Mouse (Mus musculus) stomach, embryonic 14.5 days (tissue): ENCODE results near the gene Gm20509. TPM values are rescaled to one million over a fixed set of nuclear protein-coding genes. Genes with fewer than 3 reads are reported as not detected.
A peak's percentile ranks its signal among the peaks of the same experiment; 100 is the strongest.

Experiments used
- ATAC-seq: fragments of 200-750 bp; cut with Nextera tagmentation; 2 replicates; pipeline ENCODE4 v1.8.0; 2017; ENCODE audit warnings: low read depth, moderate TSS enrichment; ENCODE audit not compliant: insufficient number of reproducible peaks, insufficient read depth, low FRiP score
- H3K27ac ChIP-seq: fragments of 300-500 bp; sonication (generic); 2 replicates; pipeline ENCODE4 v1.5.1; 2014; ENCODE audit warnings: mild to moderate bottlenecking, low read length, moderate library complexity, mixed read lengths
- H3K27me3 ChIP-seq: fragments of 300-500 bp; sonication (generic); 2 replicates; pipeline ENCODE4 v1.6.1; 2014; ENCODE audit warnings: low read length, control low read depth, mixed read lengths; ENCODE audit not compliant: control insufficient read depth, insufficient read depth
- H3K36me3 ChIP-seq: fragments of 300-500 bp; sonication (generic); 2 replicates; pipeline ENCODE4 v1.6.1; 2014; ENCODE audit warnings: mild to moderate bottlenecking, control low read depth, low read length, moderate library complexity, mixed read lengths; ENCODE audit not compliant: control insufficient read depth, insufficient read depth
- H3K4me1 ChIP-seq: fragments of 300-500 bp; sonication (generic); 2 replicates; pipeline ENCODE4 v1.6.1; 2014; ENCODE audit warnings: low read length, control low read depth, mixed read lengths; ENCODE audit not compliant: control insufficient read depth, insufficient read depth
- H3K4me2 ChIP-seq: fragments of 300-500 bp; sonication (generic); replicated peaks from 2 replicates; pipeline ENCODE4 v1.6.1; 2014; ENCODE audit warnings: low read depth, low read length, control low read depth
- H3K4me3 ChIP-seq: fragments of 300-500 bp; sonication (generic); 2 replicates; pipeline ENCODE4 v1.5.1; 2014; ENCODE audit warnings: low read depth, low read length, control low read depth
- H3K9ac ChIP-seq: fragments of 300-500 bp; sonication (generic); replicated peaks from 2 replicates; pipeline ENCODE4 v1.6.1; 2014; ENCODE audit warnings: low read depth, mild to moderate bottlenecking, control low read depth, low read length, moderate library complexity, mixed read lengths
- H3K9me3 ChIP-seq: fragments of 300-500 bp; sonication (generic); 2 replicates; pipeline ENCODE4 v1.6.1; 2016; ENCODE audit warnings: low read depth, low read length, control low read depth; ENCODE audit not compliant: control insufficient read depth
- WGBS: fragments of 180-500 bp; shearing (Covaris S2); extraction: QIAGEN DNeasy Blood & Tissue Kit; methylation state at CpG from one replicate; pipeline ENCODE4 v1.1.7; 2014; 5-methylcytosine and 5-hydroxymethylcytosine counted together
- polyA plus RNA-seq: library from polyadenylated mRNA; unstranded; fragments of >200 nt; fragmentation: Nextera tagmentation; extraction: Ambion mirVana; gene quantifications from 2 replicates; pipeline ENCODE4 v1.2.1, GENCODE M21; 2014

Gene Gm20509
- polyA plus RNA-seq, 1 experiment from 2014 or later = not detected

DNA sequence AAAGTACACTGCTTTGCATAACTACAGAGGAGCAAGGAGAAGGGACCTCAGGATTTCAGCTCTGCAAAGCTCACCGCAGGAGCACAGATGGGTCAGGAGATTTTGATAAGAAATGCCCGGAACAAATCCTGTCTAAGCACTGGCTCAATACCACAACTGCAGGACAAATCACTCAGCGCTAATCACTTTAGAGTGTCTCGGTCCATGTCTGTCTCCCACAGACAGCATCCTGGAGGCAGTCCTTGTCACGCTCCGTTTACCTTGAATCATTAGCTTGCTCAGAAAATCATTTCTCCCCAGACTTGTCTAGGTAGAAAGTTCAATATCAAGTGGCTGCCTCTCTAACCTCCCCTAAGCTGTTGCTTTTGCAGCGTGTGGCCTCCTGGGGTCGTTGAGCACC lies 27.6 kb downstream of the Gm20509 start:
- Histone ChIP-seq H3K4me2 (no peak overlapping the region), H3K4me1 (no peaks in the 10 kb centered on the region)
- ATAC-seq = no peak

DNA sequence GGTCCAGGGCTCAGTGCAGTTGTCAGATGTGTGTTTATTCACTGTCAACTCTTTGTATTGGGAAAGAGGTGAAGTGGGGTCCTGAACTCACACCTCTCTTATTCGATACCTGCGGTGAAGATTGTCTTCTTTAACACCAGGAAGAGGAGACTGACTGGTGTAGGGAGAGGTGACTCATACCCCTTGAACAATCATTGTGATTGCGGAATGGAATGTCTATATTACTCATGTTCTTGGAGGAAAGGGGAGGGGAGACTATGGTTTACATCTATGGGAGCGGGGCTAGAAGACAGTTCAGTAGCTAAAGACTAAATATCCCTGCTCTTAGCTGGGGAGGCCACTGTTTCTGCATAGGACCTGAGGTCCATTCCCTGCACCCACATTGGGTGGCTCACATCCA lies 28.3 kb downstream of the Gm20509 start:
- H3K4me3 ChIP-seq = no peak overlapping the region
- ATAC-seq = no peak
- no peaks in the 10 kb centered on the region for H3K27me3 ChIP-seq
- H3K9me3 ChIP-seq = no peaks in the 10 kb centered on the region
- no peak overlapping the region for H3K9ac ChIP-seq
- no peak overlapping the region for H3K4me2 ChIP-seq
- H3K27ac ChIP-seq = no peak overlapping the region
- WGBS = 84% methylated on average over 4 of the region's 4 CpGs
- H3K4me1 ChIP-seq = no peaks in the 10 kb centered on the region
- H3K36me3 ChIP-seq = peaks cover 29% of the 10 kb centered on the region

More for the DNA sequence above, 27.6 kb downstream of the Gm20509 start:
- Histone ChIP-seq H3K27me3 (no peaks in the 10 kb centered on the region), H3K27ac (no peak overlapping the region), H3K36me3 (peaks cover 35% of the 10 kb centered on the region), H3K9me3 (no peaks in the 10 kb centered on the region), H3K4me3 (no peak overlapping the region), H3K9ac (no peak overlapping the region)
- 85% methylated on average over 8 of the region's 8 CpGs for WGBS

DNA sequence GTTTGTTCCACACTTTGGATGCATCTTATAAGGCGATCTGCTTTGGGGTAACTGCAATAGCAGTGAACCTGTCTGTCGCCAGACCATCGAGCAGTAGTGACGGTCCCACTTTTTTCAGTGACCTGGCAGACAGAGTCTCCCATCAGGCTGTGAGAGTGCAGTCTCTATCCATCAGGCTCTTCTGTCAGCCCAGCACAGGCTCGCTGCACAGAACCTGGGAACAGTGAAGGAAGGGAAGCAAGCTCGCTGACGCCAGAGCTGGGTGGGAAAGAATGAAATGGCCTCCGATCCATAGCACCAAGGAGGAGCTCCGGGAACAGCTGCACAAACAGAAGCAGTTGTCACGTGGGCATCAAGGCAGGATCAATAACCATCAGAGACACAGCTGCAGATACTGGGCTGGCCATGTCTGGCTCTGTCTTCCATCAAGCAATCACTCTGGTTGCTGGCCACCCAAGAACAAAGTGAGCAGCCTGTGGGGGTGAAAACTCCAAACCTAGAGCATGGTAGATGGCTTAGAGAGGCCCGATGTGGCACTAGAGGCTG lies 35.1 kb downstream of the Gm20509 start:
- Histone ChIP-seq H3K27me3 (no peaks in the 10 kb centered on the region), H3K9ac (no peak overlapping the region), H3K4me1 (no peaks in the 10 kb centered on the region), H3K36me3 (no peaks in the 10 kb centered on the region), H3K4me3 (no peak overlapping the region), H3K9me3 (no peaks in the 10 kb centered on the region), H3K4me2 (no peak overlapping the region), H3K27ac (no peak overlapping the region)
- no peak for ATAC-seq
- WGBS = 35% methylated on average over 11 of the region's 11 CpGs

DNA sequence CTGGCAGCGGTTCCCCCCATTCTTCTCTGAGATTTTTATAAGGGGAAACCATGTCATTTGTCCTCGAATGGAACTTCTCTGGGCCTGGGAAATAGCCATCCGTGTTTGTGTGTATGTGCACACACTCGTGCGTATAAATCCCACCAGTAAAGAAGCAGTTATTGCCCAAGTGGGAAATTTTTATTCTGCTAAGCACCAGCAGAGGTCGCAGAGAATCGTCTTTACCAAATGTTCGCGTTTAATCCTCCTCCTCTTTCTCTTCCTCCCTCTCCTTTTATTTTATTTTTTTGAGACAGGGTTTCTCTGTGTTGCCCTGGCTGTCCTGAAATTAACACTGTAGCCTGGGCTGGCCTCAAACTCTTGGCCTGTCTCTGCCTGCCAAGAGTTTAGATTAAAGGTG lies 52.1 kb downstream of the Gm20509 start:
- no peak overlapping the region for H3K4me2 ChIP-seq
- no peaks in the 10 kb centered on the region for H3K9me3 ChIP-seq
- no peak overlapping the region for H3K27ac ChIP-seq
- no peak overlapping the region for H3K9ac ChIP-seq
- no peaks in the 10 kb centered on the region for H3K36me3 ChIP-seq
- H3K27me3 ChIP-seq = no peaks in the 10 kb centered on the region
- no peak overlapping the region for H3K4me3 ChIP-seq
- no peak for ATAC-seq
- WGBS = 50% methylated on average over 9 of the region's 9 CpGs
- H3K4me1 ChIP-seq = no peaks in the 10 kb centered on the region

DNA sequence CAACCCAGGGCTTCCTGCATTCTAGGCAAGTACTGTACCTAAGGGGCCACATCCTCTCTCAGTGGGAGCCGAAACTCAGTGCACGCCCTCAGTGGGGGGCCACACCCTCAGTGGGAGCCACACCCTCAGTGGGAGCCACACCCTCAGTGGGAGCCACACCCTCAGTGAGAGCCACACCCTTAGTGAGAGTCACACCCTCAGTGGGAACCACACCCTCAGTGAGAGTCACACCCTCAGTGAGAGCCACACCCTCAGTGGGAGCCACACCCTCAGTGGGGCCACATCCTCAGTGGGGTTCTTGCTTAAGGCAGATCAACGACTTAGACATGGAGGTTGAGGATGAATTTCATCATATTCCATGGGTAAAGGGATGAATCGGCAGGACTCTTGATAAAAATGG lies 55.7 kb downstream of the Gm20509 start:
- WGBS = 84% methylated on average over 4 of the region's 4 CpGs
- Histone ChIP-seq H3K27me3 (no peaks in the 10 kb centered on the region), H3K4me1 (no peaks in the 10 kb centered on the region), H3K9ac (no peak overlapping the region), H3K36me3 (no peaks in the 10 kb centered on the region), H3K4me2 (no peak overlapping the region), H3K27ac (no peak overlapping the region), H3K4me3 (no peak overlapping the region), H3K9me3 (no peaks in the 10 kb centered on the region)
- ATAC-seq = no peak

DNA sequence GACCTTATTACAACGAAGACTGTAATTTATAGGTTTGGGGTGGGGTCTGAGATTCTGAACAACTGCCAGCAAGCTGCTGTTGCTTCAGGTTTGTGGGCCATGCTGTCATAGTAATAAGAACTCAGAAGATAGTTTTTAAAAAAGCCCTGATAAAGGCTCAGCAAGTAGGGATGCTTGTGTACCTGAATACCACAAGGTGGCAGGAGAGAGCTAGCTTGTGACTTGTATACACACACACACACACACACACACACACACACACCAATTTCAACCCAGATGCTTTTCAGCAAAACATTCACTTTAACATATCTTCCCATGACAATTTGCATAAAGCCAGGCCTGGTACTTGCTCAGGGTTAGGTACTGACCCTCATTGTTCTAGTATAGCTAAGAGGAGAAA lies 57.0 kb downstream of the Gm20509 start:
- ATAC-seq = no peak
- H3K27ac ChIP-seq = no peak overlapping the region
- H3K4me1 ChIP-seq = no peaks in the 10 kb centered on the region
- H3K9me3 ChIP-seq = no peaks in the 10 kb centered on the region
- no peaks in the 10 kb centered on the region for H3K36me3 ChIP-seq
- H3K4me3 ChIP-seq = no peak overlapping the region
- 39% methylated on average over 1 of the region's 1 CpGs for WGBS
- no peak overlapping the region for H3K4me2 ChIP-seq
- no peaks in the 10 kb centered on the region for H3K27me3 ChIP-seq
- no peak overlapping the region for H3K9ac ChIP-seq

DNA sequence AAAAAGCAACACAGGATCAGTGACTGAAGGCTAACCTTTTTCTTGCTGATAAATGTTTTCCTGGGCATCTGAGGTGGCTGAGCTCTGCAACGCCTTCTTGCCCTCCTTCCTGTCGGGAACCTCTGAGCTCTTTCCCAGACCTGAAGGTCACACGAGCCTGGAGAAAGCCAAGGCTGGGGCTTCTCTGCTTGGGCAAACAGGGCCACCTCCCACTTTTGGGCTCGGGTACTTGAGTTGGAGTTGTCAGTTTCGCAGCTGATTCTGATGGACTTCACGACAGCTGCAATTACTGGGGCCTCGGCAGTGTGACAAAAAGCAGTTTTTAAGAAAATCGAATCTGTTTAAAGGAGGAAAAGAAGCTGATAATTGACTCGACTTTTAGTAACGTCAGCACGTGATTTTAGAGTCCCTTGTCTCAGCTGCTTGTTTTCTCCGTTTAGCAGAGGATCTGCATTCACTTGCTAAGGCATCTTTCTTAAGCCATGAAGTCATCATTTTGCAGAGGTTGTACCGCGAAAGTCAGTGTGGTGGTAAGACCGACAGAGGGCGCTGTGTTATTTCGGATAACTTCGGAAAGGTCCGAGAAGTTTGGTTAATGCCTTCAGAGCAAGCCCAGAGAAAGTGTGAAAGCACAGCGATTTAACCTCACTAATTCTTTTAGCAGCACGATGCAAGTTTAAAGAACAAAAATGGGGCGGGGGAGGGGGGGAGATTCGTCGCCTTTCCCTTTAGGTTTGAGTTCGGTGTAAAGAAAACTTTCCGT lies 60.5 kb downstream of the Gm20509 start:
- no peaks in the 10 kb centered on the region for H3K36me3 ChIP-seq
- ATAC-seq = no peak
- no peaks in the 10 kb centered on the region for H3K27me3 ChIP-seq

DNA sequence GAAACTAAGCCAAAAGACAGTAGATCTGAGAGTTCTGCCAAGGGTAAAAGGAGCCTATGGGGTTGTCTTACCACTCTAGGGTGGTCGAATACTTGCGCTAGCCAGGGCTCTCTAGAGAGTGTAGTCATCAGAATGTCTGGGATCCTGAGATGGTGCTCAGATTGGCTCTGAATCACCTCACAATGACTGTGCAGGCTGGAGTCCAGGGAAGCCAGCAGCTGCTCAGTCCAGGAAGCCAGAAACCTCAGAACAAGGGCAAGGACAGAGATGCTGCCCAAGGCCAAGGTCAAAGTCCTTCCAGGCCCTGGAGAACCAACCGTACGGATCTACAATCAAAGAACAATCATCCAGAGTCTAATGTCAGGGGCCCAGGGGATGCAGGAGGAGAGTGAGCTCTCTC lies 63.4 kb downstream of the Gm20509 start:
- Histone ChIP-seq H3K4me2 (no peak overlapping the region), H3K36me3 (no peaks in the 10 kb centered on the region), H3K4me1 (no peaks in the 10 kb centered on the region), H3K9ac (no peak overlapping the region), H3K27me3 (no peaks in the 10 kb centered on the region), H3K27ac (no peak overlapping the region), H3K9me3 (no peaks in the 10 kb centered on the region), H3K4me3 (no peak overlapping the region)
- 86% methylated on average over 4 of the region's 4 CpGs for WGBS
- no peak for ATAC-seq

More for the DNA sequence above, 60.5 kb downstream of the Gm20509 start:
- H3K4me1 ChIP-seq = no peaks in the 10 kb centered on the region
- no peak overlapping the region for H3K27ac ChIP-seq
- H3K4me2 ChIP-seq = peak overlapping the region; percentile 47
- no peaks in the 10 kb centered on the region for H3K9me3 ChIP-seq
- H3K4me3 ChIP-seq = peak overlapping the region; percentile 26; the same call in 1 of the 2 replicates
- 19% methylated on average over 26 of the region's 26 CpGs for WGBS
- peak overlapping the region; percentile 21; the same call in 1 of the 2 replicates for H3K9ac ChIP-seq
